Mouse (Mus musculus) layer of hippocampus, adult 6 months (tissue): ENCODE results near the gene Akap10. TPM values are rescaled to one million over a fixed set of nuclear protein-coding genes. Genes with fewer than 3 reads are reported as not detected.

ENCODE experiments used
- long read RNA-seq, 2 experiments: library from polyadenylated mRNA; unstranded; transcript quantifications; one replicate each; pipeline ENCODE4 v2.0.0; 2019 to 2020
- polyA plus RNA-seq: library from polyadenylated mRNA; unstranded; fragments of <200 nt; fragmentation: Nextera tagmentation; gene quantifications from 2 replicates; pipeline ENCODE4 v1.2.3, GENCODE M21; 2021

Akap10 gene
- 2.8 and 3.0 TPM in 2 replicates for polyA plus RNA-seq
- long read RNA-seq, experiment 1, partial matches to known transcripts, result 4 of 4 reads
- long read RNA-seq, experiment 1, other reads (novel, unspliced or antisense), result 0 of 4 reads
- long read RNA-seq, experiment 2, transcript Akap10-202 (15 exons, 3,874 nt), result major isoform, 30 of 37 reads
- long read RNA-seq, experiment 2, partial matches to known transcripts, result 2 of 37 reads
- long read RNA-seq, experiment 2, other reads (novel, unspliced or antisense), result 4 of 37 reads

DNA sequence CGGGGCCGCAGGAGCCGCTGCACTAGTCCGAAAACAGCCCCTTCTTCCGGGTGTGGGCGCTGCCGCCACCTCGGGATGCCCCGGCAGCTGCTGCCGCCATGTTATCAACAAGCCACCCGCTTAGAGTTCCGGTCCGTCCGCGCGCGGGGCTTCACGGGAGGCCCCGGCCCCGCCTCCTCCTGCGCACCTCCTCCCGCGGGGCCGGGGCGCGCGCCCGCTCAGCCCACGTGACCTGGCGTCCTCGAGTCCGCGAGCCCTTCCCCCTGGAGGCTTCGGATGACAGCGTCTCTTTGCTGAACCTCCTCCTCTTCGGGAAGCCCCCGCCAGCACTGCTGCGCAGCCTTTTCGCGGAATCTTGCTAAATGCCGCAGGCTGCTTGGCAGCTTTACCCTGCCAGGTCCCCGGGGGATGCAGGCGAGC lies at the start of gene Akap10:
Gene Akap10, minus strand, starts transcription at position 155 of the 420 bp plus-strand sequence.

DNA sequence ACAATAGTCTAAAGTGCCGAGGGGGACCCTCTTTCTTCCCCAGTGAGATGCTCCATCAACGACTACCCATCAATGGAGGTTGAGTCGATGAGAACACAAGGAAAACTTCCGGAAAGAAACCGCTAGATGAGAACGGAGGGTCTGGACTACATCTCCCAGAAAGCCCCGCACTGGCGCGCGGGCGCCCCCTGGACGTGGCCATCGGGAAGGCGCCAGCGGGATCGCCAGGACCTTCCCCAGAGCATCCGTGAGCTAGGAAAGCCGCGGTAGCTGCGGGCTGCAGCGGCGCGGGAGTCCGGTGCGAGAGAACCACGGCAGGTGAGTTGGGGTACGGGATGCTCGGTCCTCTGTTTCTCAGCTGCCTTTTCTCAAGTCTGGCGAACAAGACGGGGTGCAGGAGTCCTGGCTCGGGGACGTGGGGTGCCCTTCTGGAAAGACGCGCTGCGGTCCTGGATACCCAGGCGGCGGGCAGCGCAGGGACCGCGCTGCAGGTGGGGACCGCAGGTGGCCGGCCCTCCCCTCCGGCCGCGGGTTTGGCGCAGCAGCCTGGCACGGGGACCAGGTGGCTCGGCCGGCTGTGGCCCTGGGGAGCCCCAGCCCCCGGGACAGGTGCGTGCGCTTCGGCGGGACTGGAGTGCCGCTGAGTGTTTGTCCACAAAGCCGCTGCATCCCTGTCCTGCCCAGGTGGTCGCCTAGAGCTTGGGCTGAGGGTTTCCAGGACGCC lies 26.7 kb upstream of the Akap10 start, which contains the start of gene Specc1:
Gene Specc1, plus strand, starts transcription at position 192 of the 724 bp plus-strand sequence.

DNA sequence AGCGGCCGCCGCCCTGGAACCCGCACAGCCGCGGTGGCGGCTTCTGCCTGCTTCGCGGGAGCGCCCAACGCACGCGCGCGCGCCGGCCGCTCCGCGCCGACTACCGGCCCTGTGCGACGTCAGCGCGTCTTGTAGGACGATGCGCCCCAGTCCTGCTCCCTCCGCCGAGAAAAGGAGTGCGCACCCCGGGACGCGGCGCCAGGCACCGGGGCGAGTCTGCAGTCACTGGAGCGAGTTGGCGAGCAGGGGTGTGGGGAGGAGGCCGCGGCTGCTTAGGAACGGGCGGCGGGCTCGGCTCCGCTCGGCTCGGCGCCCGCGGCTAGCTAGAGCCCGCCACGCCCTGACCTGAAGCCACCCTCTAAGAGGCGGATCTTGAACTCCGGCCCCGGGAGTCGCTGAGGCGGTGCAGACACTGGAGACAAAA lies 75.1 kb downstream of the Akap10 start, which contains the start of gene Ulk2:
Gene Ulk2, minus strand, starts transcription at position 86 of the 424 bp plus-strand sequence.

Other genes with a start within 250 kb of the Akap10 start
- 0.05 TPM in 2 replicates for gene Fam83g, start 246.2 kb downstream of the Akap10 start, polyA plus RNA-seq
- 0.09 and 0.21 TPM in 2 replicates for gene Slc5a10, start 209.4 kb downstream of the Akap10 start, polyA plus RNA-seq
- 23.9 and 27.3 TPM in 2 replicates for gene Prpsap2, start 168.2 kb downstream of the Akap10 start, polyA plus RNA-seq
- gene Ulk2, start 75.2 kb downstream of the Akap10 start, polyA plus RNA-seq, result 7.7 and 8.7 TPM in 2 replicates
- gene Specc1, start 26.5 kb upstream of the Akap10 start, polyA plus RNA-seq, result 22.5 and 25.8 TPM in 2 replicates